Mouse (Mus musculus): Measurements from ENCODE around the gene Flnb.

DNA sequence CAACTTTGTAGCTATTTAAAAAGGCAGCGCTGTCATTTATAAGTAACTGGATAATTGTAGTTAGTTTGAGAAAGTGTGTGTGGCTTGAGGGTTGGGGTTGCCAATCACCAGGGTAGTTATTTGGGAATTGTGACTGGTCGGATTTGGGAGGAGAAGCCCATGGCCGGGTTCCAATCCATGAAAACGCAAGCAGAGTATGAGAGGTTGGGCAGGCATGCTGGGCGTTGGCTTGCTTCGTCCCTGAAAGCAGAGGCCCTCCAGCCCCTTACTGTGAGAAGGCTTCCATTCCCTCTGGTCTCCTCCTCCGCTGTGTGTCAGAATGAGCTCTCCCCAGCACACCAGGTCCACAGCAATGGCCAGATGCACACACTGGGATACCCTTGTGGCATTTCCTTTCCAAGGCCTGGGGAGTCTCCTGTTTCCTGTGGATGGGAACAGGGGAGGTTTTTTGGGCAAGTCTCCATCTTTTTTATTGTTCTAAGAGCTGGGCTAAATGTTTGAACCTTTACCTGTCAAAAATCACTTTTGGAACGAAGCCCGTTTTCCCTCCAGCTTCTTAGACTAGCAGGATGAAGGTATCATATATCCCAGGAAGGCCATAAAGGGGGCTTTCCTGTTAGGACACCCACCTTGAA lies 46.2 kb downstream of the Flnb start:
- no peak for TF ChIP-seq GATA1 (IDR thresholded peaks at IDR 0.05; ENCODE audit: borderline replicate concordance, low read length)
- TF ChIP-seq FLI1 (IDR thresholded peaks at IDR 0.05; ENCODE audit: low read length) = no peak

All from megakaryocyte, embryonic 14.5 days (primary cell).